Mouse (Mus musculus) induced T-regulatory cell, adult 2 months (primary cell): ENCODE results near the gene Mrgprx1.

Source experiments
- DNase-seq: peaks from one replicate; pipeline ENCODE4 v3.0.0-alpha.2; 2012; ENCODE audit warnings: low read depth

The Mrgprx1 gene

GRCm38 (mm10) chr7:48027497-48027896 is at the start of gene Mrgprx1:
TSS of gene Mrgprx1 (minus strand) at chr7:48027597.
- DNase-seq = no peak

GRCm38 (mm10) chr7:48075521-48075920 is 48.1 kb upstream of the Mrgprx1 start:
- no peak for DNase-seq

GRCm38 (mm10) chr7:48046475-48047185 is 19.2 kb upstream of the Mrgprx1 start:
- DNase-seq = no peak

- no peak for DNase-seq
Measured at GRCm38 (mm10) chr7:48044046-48044445, 16.6 kb upstream of the Mrgprx1 start.

GRCm38 (mm10) chr7:48017874-48018273 is 9.5 kb downstream of the Mrgprx1 start:
- no peak for DNase-seq

GRCm38 (mm10) chr7:47995689-47996088 is 31.7 kb downstream of the Mrgprx1 start:
- DNase-seq = no peak

- no peak for DNase-seq
Measured at GRCm38 (mm10) chr7:47986752-47987151, 40.6 kb downstream of the Mrgprx1 start.

- DNase-seq = no peak
Measured at GRCm38 (mm10) chr7:47981995-47982394, 45.4 kb downstream of the Mrgprx1 start, which contains the start of gene Mrgpra4. TSS of gene Mrgpra4 (minus strand) at chr7:47982095.
